Mouse (Mus musculus) kidney, adult 8-10 months (tissue): ENCODE measurements at regions not wholly inside any gene's neighbourhood (a gene's known extent, or its start where the extent isn't known, plus 50 kb on each side); places are given as distances from the start of the nearest gene placed in this dataset.

ENCODE experiments used
- DNase-seq, 2 experiments: peaks; one replicate each; pipeline ENCODE4 v3.0.0; 2022

GRCm38 (mm10) chr2:73041475-73041874, 55.0 kb upstream of the Gm11084 start:
- DNase-seq, result peak in 1 of 2 experiments; percentile 6

- no peak for DNase-seq
Observed at GRCm38 (mm10) chr2:73040031-73040430, 53.5 kb upstream of the Gm11084 start.

- no peak for DNase-seq
Observed at GRCm38 (mm10) chr2:73039300-73039699, 52.8 kb upstream of the Gm11084 start.

- no peak for DNase-seq
Observed at GRCm38 (mm10) chr2:73038290-73038732, 51.8 kb upstream of the Gm11084 start.

GRCm38 (mm10) chr2:73037266-73038046, 50.9 kb upstream of the Gm11084 start:
- no peak for DNase-seq
